In genomic region chr10:13993411-13993810, GRCm38 (mm10) we compare ENCODE assay signal across 20 mouse cellular contexts. TPM values are rescaled to one million over a fixed set of nuclear protein-coding genes. Genes with fewer than 3 reads are reported as not detected.
DNase-seq lines count a peak whose midpoint lies in the region; ATAC-seq and TF ChIP-seq lines count a peak whose summit lies in the region.
"Had no signal": no experiment of that assay in that cellular context is flagged by ENCODE, and none has a peak within 500 bp of the region (broad histone marks: within the 10 kb centered on the region; RNA-seq: fewer than 3 reads in every experiment).

No protein-coding gene starts in this region.

- H3K9ac ChIP-seq in liver, embryonic 12.5 days: no peak overlapping the region
- no peak overlapping the region for H3K9ac ChIP-seq in heart, adult 2 months (ENCODE audit: low read depth, low read length)
- H3K9ac ChIP-seq: forebrain, postnatal 0 days; limb, embryonic 13.5 days; liver, embryonic 15.5 days had no signal

- H3K79me2 ChIP-seq in heart, adult 2 months (replicated peaks; ENCODE audit: control insufficient read depth, insufficient read depth, low read length): peaks cover 12% of the 10 kb centered on the region

- no peak for ATAC-seq in liver, embryonic 12.5 days
- ATAC-seq: forebrain, postnatal 0 days; hindbrain, embryonic 16.5 days had no signal

- no peak overlapping the region for H3K27ac ChIP-seq in liver, embryonic 12.5 days
- H3K27ac ChIP-seq in heart, adult 2 months: no peak overlapping the region
- H3K27ac ChIP-seq: heart, embryonic 10.5 days; limb, embryonic 13.5 days; liver, embryonic 15.5 days had no signal

- WGBS in liver, embryonic 12.5 days (ENCODE audit: insufficient replicate concordance): 68% methylated on average over 6 of the region's 6 CpGs
- WGBS in heart, adult 2 months: 90% methylated on average over 6 of the region's 6 CpGs

- no peak for TF ChIP-seq EP300 in heart, adult 2 months (IDR thresholded peaks at IDR 0.05; ENCODE audit: insufficient read depth, low read depth, low read length)

- no peaks in the 10 kb centered on the region for H3K4me1 ChIP-seq in liver, embryonic 12.5 days
- H3K4me1 ChIP-seq in heart, adult 2 months (ENCODE audit: control insufficient read depth, insufficient read depth, low read length): peaks cover 4% of the 10 kb centered on the region
- H3K4me1 ChIP-seq: limb, embryonic 13.5 days; liver, embryonic 15.5 days had no signal

- no peaks in the 10 kb centered on the region for H3K9me3 ChIP-seq in liver, embryonic 12.5 days (replicated peaks)
- H3K9me3 ChIP-seq: heart, embryonic 10.5 days; limb, embryonic 13.5 days; liver, embryonic 15.5 days had no signal

- H3K4me2 ChIP-seq in liver, embryonic 12.5 days: no peak overlapping the region
- H3K4me2 ChIP-seq: limb, embryonic 13.5 days; liver, embryonic 15.5 days had no signal

- no peak for TF ChIP-seq CTCF in heart, adult 2 months (IDR thresholded peaks at IDR 0.05)

- H3K4me3 ChIP-seq in liver, embryonic 12.5 days: no peak overlapping the region
- no peak overlapping the region for H3K4me3 ChIP-seq in heart, adult 2 months
- H3K4me3 ChIP-seq: heart, embryonic 10.5 days; limb, embryonic 13.5 days; liver, embryonic 15.5 days had no signal

- H3K36me3 ChIP-seq in liver, embryonic 12.5 days: no peaks in the 10 kb centered on the region
- H3K36me3 ChIP-seq in heart, adult 2 months (ENCODE audit: control insufficient read depth, insufficient read depth, low read length): peaks cover 2% of the 10 kb centered on the region; the same call in 1 of the 2 replicates
- H3K36me3 ChIP-seq: heart, embryonic 10.5 days; limb, embryonic 13.5 days; liver, embryonic 15.5 days had no signal

- DNase-seq in spleen, adult 12 weeks (ENCODE audit: low spot score): peak; percentile 35
- DNase-seq in spleen, postnatal 14 days (ENCODE audit: low spot score in 2 of 2): no peak
- DNase-seq in induced T-regulatory cell, adult 2 months (ENCODE audit: low read depth): peak; percentile 91
- DNase-seq in thymus, adult 18-20 months: peak; percentile 76 to 88
- DNase-seq in cerebellum, adult 18-20 months: no peak
- no peak for DNase-seq in urinary bladder, adult 18-20 months (ENCODE audit: low spot score in 2 of 2)
- DNase-seq in heart, adult 2 months: no peak
- DNase-seq: adrenal gland, adult 8-10 months; cerebellum, adult 2 months; forebrain, postnatal 0 days; heart, postnatal 36 days; kidney, adult 18-20 months; kidney, postnatal 25 days; lung, postnatal 10 days had no signal

- intact Hi-C loops in heart, adult 2 months (cut with DNase I): no loop called here

- H3K27me3 ChIP-seq in liver, embryonic 12.5 days (replicated peaks): no peaks in the 10 kb centered on the region
- H3K27me3 ChIP-seq in heart, adult 2 months (ENCODE audit: control insufficient read depth, insufficient read depth, low read length): no peaks in the 10 kb centered on the region
- H3K27me3 ChIP-seq: limb, embryonic 13.5 days; liver, embryonic 15.5 days had no signal

- no peak for TF ChIP-seq POLR2A in heart, adult 2 months (IDR thresholded peaks at IDR 0.05; ENCODE audit: insufficient read depth, low read depth, low read length)

RNA-seq across cellular contexts. Expression of gene Hivep2, which starts 27.5 kb away (rescaled TPM):
- 0.81 and 1.0 TPM in 2 replicates for polyA plus RNA-seq in liver, embryonic 12.5 days (2016; fragmentation: Nextera tagmentation; extraction: Ambion mirVana)
- total RNA-seq in heart, adult 2 months (2021): 10 to 100 TPM; 20.9 to 22.6 TPM
- polyA plus RNA-seq in heart, adult 2 months (2012; rRNA removed): 5.3 and 10.3 TPM in 2 replicates
- total RNA-seq: MEL had no signal

Comparison
In these comparisons a context has a peak if more than half of its experiments do, and no peak if none do; other contexts are left out.
1. DNase-seq: peak in spleen, adult 12 weeks (single experiment), induced T-regulatory cell, adult 2 months (single experiment) and thymus, adult 18-20 months (2 of 2); none in spleen, postnatal 14 days (0 of 2), cerebellum, adult 18-20 months (0 of 2), urinary bladder, adult 18-20 months (0 of 2) and heart, adult 2 months (0 of 2).